Mouse (Mus musculus): Measurements from ENCODE around the gene Scg5. TPM values are rescaled to one million over a fixed set of nuclear protein-coding genes. Genes with fewer than 3 reads are reported as not detected.
A peak's percentile ranks its signal among the peaks of the same experiment; 100 is the strongest.

Scg5 gene
- polyA plus RNA-seq (2012; fragmentation: generic; extraction: Trizol): 0.05 TPM
- long read RNA-seq, experiment 1: 0 reads
- long read RNA-seq, experiment 2, partial matches to known transcripts: 1 of 1 reads
- long read RNA-seq, experiment 2, other reads (novel, unspliced or antisense): 0 of 1 reads

DNA sequence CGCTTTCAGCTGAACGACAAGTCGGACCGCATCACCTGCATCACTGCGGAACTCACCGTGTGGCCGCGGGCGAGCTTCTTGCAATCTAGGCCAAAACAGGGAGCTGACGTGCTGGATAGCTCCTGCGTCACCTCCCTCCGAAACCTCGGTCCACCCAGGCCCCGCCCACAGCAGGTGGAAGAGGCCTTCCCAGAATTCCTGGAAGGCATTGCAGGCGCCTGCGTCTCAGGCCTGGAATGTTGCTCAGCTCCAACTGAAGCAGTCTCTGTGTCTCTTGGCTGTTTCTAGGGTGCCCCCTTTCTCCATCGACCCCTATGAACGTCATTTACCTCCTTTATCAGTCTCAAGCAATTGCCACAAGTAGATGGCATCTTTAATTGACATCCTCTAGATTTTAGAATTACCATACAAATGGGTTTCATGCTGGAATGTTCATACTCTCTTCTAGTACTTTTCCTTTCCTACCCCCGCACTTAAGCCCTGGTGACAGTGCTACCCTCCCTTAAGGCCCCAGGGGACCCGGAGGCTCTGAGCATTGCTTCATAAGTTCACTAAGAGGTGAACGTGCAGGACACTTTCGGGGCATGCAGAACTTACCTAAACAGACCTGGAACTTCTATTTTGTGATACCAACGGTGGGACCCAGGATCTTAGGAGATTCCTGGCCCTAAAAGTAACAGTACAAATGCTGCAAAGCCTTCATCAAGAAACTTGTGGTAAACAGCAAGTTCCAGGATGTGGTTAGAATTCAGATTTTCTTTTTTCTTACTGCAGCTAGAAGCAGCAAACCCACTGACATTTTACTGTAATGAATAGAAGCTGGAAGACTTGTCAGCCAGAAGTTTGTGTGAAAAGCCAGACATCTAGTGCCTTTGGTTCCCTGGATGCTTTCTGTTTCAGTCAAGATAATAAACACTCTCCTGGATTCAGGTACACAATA lies at the start of gene Scg5:
Gene Scg5, minus strand, starts transcription at position 179 of the 940 bp plus-strand sequence.
- H3K4me3 ChIP-seq (ENCODE audit: insufficient read depth, poor library complexity, severe bottlenecking): no peak within 1 kb of the TSS
- no peak within 1 kb of the TSS for H3ac ChIP-seq (ENCODE audit: control insufficient read depth, insufficient read length, low read depth)
- TF ChIP-seq CEBPB (IDR thresholded peaks at IDR 0.05; ENCODE audit: low read depth) (no peak), FOSL1 (IDR thresholded peaks at IDR 0.05; ENCODE audit: insufficient read depth, low read length, poor library complexity, severe bottlenecking) (no peak), MYOG (IDR thresholded peaks at IDR 0.05; ENCODE audit: control insufficient read depth, extremely low read depth, insufficient read length) (no peak), CTCF (IDR thresholded peaks at IDR 0.05; ENCODE audit: control insufficient read depth, insufficient read depth, insufficient read length) (no peak), USF1 (IDR thresholded peaks at IDR 0.05; ENCODE audit: low read depth) (no peak), MYOD1 (IDR thresholded peaks at IDR 0.05; ENCODE audit: control insufficient read depth, insufficient read length, low read depth) (no peak), MAX (IDR thresholded peaks at IDR 0.05) (no peak)

DNA sequence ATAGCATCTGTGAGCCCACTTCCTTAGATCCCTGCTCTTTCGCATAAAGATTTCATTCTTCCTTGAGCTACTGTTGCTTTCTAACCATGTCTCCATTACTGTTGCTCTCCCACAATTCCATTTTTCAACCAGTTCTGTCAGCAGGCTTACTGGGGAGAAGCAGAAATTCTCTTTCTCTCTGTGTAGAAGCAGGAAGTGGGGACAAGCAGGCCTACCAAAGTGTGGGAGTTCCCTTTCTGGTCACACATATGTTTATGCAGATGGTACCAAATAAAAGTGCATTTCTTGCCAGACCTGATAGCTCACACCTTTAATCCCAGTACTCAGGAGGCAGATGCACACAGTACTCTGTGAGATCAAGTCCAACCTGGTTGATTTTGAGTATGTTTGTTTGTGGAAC lies 41.2 kb upstream of the Scg5 start:
- Histone ChIP-seq H3K79me2 (ENCODE audit: control insufficient read depth, insufficient read depth) (no peaks in the 10 kb centered on the region), H3K27me3 (ENCODE audit: control insufficient read depth, insufficient read depth, insufficient read length) (peaks cover 3% of the 10 kb centered on the region), H3K36me3 (ENCODE audit: control insufficient read depth, insufficient read depth) (no peaks in the 10 kb centered on the region), H3K4me3 (ENCODE audit: insufficient read depth, poor library complexity, severe bottlenecking) (no peak overlapping the region), H3K79me3 (ENCODE audit: low read depth) (no peaks in the 10 kb centered on the region), H3ac (ENCODE audit: control insufficient read depth, insufficient read length, low read depth) (no peak overlapping the region)
- no peak for TF ChIP-seq USF1 (IDR thresholded peaks at IDR 0.05; ENCODE audit: low read depth)
- no peak for TF ChIP-seq MYOG (IDR thresholded peaks at IDR 0.05; ENCODE audit: control insufficient read depth, extremely low read depth, insufficient read length)
- TF ChIP-seq CTCF (IDR thresholded peaks at IDR 0.05; ENCODE audit: control insufficient read depth, insufficient read depth, insufficient read length): no peak
- TF ChIP-seq CEBPB (IDR thresholded peaks at IDR 0.05; ENCODE audit: low read depth): no peak
- no peak for TF ChIP-seq MAX (IDR thresholded peaks at IDR 0.05)
- TF ChIP-seq MYOD1 (IDR thresholded peaks at IDR 0.05; ENCODE audit: control insufficient read depth, insufficient read length, low read depth): no peak
- TF ChIP-seq FOSL1 (IDR thresholded peaks at IDR 0.05; ENCODE audit: insufficient read depth, low read length, poor library complexity, severe bottlenecking): no peak

More for the DNA sequence above, at the start of gene Scg5:
- H3K79me2 ChIP-seq (ENCODE audit: control insufficient read depth, insufficient read depth): peaks cover 12% of the 10 kb centered on the region
- H3K79me3 ChIP-seq (ENCODE audit: low read depth): peaks cover 2% of the 10 kb centered on the region
- no peaks in the 10 kb centered on the region for H3K27me3 ChIP-seq (ENCODE audit: control insufficient read depth, insufficient read depth, insufficient read length)
- peaks cover 40% of the 10 kb centered on the region for H3K36me3 ChIP-seq (ENCODE audit: control insufficient read depth, insufficient read depth)

DNA sequence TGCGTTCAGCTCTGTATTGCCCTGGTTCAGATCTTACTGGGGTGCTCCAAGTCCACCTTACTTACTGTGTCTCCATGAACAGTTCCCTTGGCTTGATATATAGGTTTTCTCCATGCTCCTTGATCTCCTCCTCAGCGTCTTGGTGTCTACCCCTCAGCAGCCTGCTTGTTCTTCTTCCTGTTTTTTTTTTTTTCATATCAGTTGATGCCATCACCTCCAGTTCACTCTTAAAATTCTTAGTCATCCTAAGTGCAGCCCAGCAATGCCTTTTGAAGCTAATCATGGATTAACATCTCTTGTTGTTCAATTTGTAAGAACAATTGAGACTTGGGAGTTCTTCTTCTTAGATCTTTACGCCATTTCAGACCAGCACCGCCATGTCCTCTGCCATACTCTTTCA lies 39.5 kb upstream of the Scg5 start:
- H3K4me3 ChIP-seq (ENCODE audit: insufficient read depth, poor library complexity, severe bottlenecking): no peak overlapping the region
- H3ac ChIP-seq (ENCODE audit: control insufficient read depth, insufficient read length, low read depth): no peak overlapping the region
- no peaks in the 10 kb centered on the region for H3K79me2 ChIP-seq (ENCODE audit: control insufficient read depth, insufficient read depth)
- no peaks in the 10 kb centered on the region for H3K79me3 ChIP-seq (ENCODE audit: low read depth)
- H3K36me3 ChIP-seq (ENCODE audit: control insufficient read depth, insufficient read depth): no peaks in the 10 kb centered on the region
- peaks cover 3% of the 10 kb centered on the region for H3K27me3 ChIP-seq (ENCODE audit: control insufficient read depth, insufficient read depth, insufficient read length)
- TF ChIP-seq MYOD1 (IDR thresholded peaks at IDR 0.05; ENCODE audit: control insufficient read depth, insufficient read length, low read depth) (no peak), CTCF (IDR thresholded peaks at IDR 0.05; ENCODE audit: control insufficient read depth, insufficient read depth, insufficient read length) (no peak), MYOG (IDR thresholded peaks at IDR 0.05; ENCODE audit: control insufficient read depth, extremely low read depth, insufficient read length) (no peak), MAX (IDR thresholded peaks at IDR 0.05) (no peak), FOSL1 (IDR thresholded peaks at IDR 0.05; ENCODE audit: insufficient read depth, low read length, poor library complexity, severe bottlenecking) (no peak), CEBPB (IDR thresholded peaks at IDR 0.05; ENCODE audit: low read depth) (no peak), USF1 (IDR thresholded peaks at IDR 0.05; ENCODE audit: low read depth) (no peak)

DNA sequence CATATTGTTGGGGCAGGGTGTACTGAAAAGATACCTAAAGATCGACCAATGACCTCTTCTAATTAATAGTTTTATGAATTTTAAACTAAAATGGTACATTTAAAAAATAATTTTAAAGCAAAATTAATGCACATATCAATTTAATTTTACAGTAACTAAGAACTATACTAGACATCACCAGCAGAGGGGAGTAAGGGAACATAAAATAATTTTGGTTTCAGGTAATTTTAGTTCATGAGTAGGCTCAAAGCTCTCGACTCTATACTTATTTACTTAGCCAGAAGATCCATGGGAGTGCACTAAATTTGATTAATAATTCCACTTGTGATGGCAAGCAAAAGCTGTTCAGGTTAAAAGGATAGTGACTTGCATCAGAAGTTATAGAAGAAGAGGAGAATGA lies 37.2 kb upstream of the Scg5 start:
- TF ChIP-seq CTCF (IDR thresholded peaks at IDR 0.05; ENCODE audit: control insufficient read depth, insufficient read depth, insufficient read length): no peak
- TF ChIP-seq CEBPB (IDR thresholded peaks at IDR 0.05; ENCODE audit: low read depth): no peak
- no peak for TF ChIP-seq USF1 (IDR thresholded peaks at IDR 0.05; ENCODE audit: low read depth)
- no peak for TF ChIP-seq FOSL1 (IDR thresholded peaks at IDR 0.05; ENCODE audit: insufficient read depth, low read length, poor library complexity, severe bottlenecking)
- TF ChIP-seq MAX (IDR thresholded peaks at IDR 0.05): no peak
- TF ChIP-seq MYOD1 (IDR thresholded peaks at IDR 0.05; ENCODE audit: control insufficient read depth, insufficient read length, low read depth): no peak
- no peak for TF ChIP-seq MYOG (IDR thresholded peaks at IDR 0.05; ENCODE audit: control insufficient read depth, extremely low read depth, insufficient read length)
- Histone ChIP-seq H3K27me3 (ENCODE audit: control insufficient read depth, insufficient read depth, insufficient read length) (peaks cover 3% of the 10 kb centered on the region), H3K79me2 (ENCODE audit: control insufficient read depth, insufficient read depth) (no peaks in the 10 kb centered on the region), H3K36me3 (ENCODE audit: control insufficient read depth, insufficient read depth) (no peaks in the 10 kb centered on the region), H3ac (ENCODE audit: control insufficient read depth, insufficient read length, low read depth) (no peak overlapping the region), H3K79me3 (ENCODE audit: low read depth) (no peaks in the 10 kb centered on the region), H3K4me3 (ENCODE audit: insufficient read depth, poor library complexity, severe bottlenecking) (no peak overlapping the region)

DNA sequence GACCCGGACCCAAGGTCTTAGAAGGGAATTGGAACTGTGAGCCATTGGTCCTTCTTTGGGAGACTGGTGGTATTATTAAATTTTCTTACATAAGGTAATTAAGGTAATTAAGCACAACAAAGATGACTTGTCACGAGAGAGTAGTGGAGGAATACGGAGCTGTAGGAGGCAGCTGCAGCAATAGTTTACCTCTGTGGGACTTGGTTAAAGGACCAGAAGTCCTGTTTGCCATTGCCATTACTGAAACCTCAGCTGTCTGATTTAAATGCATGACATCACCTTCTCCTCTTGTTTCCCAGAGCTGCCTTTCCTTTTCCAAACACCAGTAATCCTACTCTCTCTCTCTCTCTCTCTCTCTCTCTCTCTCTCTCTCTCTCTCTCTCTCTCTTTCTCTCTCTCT lies 20.2 kb upstream of the Scg5 start:
- Histone ChIP-seq H3ac (ENCODE audit: control insufficient read depth, insufficient read length, low read depth) (peak overlapping the region; percentile 30), H3K79me2 (ENCODE audit: control insufficient read depth, insufficient read depth) (peaks cover 44% of the 10 kb centered on the region), H3K79me3 (ENCODE audit: low read depth) (peaks cover 43% of the 10 kb centered on the region), H3K27me3 (ENCODE audit: control insufficient read depth, insufficient read depth, insufficient read length) (no peaks in the 10 kb centered on the region), H3K4me3 (ENCODE audit: insufficient read depth, poor library complexity, severe bottlenecking) (peak overlapping the region; percentile 93), H3K36me3 (ENCODE audit: control insufficient read depth, insufficient read depth) (peaks cover 29% of the 10 kb centered on the region)
- TF ChIP-seq MYOD1 (IDR thresholded peaks at IDR 0.05; ENCODE audit: control insufficient read depth, insufficient read length, low read depth): no peak
- no peak for TF ChIP-seq CTCF (IDR thresholded peaks at IDR 0.05; ENCODE audit: control insufficient read depth, insufficient read depth, insufficient read length)
- no peak for TF ChIP-seq FOSL1 (IDR thresholded peaks at IDR 0.05; ENCODE audit: insufficient read depth, low read length, poor library complexity, severe bottlenecking)
- no peak for TF ChIP-seq CEBPB (IDR thresholded peaks at IDR 0.05; ENCODE audit: low read depth)
- no peak for TF ChIP-seq USF1 (IDR thresholded peaks at IDR 0.05; ENCODE audit: low read depth)
- TF ChIP-seq MYOG (IDR thresholded peaks at IDR 0.05; ENCODE audit: control insufficient read depth, extremely low read depth, insufficient read length): no peak
- TF ChIP-seq MAX (IDR thresholded peaks at IDR 0.05): no peak
